Mouse (Mus musculus) layer of hippocampus, adult 2 months (tissue): Measurements from ENCODE around the gene Lbx1. TPM values are rescaled to one million over a fixed set of nuclear protein-coding genes. Genes with fewer than 3 reads are reported as not detected.

ENCODE experiments used
- DNase-seq, 2 experiments: peaks; one replicate each; pipeline ENCODE4 v3.0.0; 2022; ENCODE audit warnings: low spot score in 2 of 2
- H3K27ac ChIP-seq: fragments of 200-600 bp; 2 replicates; pipeline ENCODE4 v1.8.1; 2022
- H3K4me3 ChIP-seq: fragments of 200-600 bp; 2 replicates; pipeline ENCODE4 v1.8.1; 2022; ENCODE audit warnings: mild to moderate bottlenecking
- CTCF ChIP-seq: fragments of 200-600 bp; conservative IDR thresholded peaks from 2 replicates; pipeline ENCODE4 v1.8.1; 2022; ENCODE audit warnings: antibody characterized with exemption, mild to moderate bottlenecking, moderate library complexity
- total RNA-seq, 2 experiments: library from RNA; stranded (reverse); gene quantifications; 2 replicates each; pipeline ENCODE4 v1.2.3; 2021

Gene Lbx1
- total RNA-seq, 2 experiments from 2014 or later: not detected

DNA sequence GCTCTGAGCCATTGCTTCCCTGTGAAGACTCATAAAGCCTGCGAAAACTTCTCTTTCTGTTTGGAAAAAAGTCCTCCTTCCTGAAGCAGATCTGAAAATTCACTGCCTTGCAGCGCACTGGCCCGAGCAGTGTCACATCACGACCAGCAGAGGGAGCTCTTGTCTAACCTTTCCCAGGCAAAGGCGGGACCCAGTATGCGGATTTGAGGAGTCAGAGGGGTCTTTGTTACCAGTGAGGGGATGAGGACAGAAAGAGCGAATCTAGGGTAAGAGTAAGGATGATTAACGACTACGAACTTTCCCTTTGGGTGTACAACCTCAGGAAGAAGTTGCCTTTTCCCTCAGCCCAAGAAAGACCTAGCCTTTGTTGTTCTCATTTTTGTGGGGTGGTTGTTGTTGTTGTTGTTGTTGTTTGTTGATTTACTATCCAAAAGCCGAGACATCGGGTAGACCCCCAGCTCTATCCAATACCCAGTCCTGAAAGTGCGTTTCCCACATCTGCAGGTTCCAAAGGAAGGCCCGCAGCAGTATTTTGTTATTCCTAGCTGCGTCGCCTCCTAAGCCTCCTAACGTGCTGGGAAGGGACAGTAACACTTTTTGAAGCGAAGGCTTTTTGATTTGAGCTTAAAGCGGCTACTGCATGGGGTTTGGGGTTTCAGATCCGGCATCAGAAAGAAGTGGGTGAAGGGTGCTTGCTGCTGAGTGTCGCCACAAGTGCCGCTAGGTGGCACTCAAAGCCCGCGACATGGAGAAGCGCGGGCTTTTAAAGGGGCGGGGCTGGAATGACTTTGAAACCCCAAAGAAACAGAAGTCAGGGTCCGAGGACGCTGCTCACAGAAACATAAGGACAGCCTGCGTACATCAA is 14.8 kb downstream of the Lbx1 start:
- TF ChIP-seq CTCF: peak; percentile 84
- peak; percentile 51 to 81 for DNase-seq
- no peak overlapping the region for H3K27ac ChIP-seq
- H3K4me3 ChIP-seq: peak overlapping the region; percentile 23

DNA sequence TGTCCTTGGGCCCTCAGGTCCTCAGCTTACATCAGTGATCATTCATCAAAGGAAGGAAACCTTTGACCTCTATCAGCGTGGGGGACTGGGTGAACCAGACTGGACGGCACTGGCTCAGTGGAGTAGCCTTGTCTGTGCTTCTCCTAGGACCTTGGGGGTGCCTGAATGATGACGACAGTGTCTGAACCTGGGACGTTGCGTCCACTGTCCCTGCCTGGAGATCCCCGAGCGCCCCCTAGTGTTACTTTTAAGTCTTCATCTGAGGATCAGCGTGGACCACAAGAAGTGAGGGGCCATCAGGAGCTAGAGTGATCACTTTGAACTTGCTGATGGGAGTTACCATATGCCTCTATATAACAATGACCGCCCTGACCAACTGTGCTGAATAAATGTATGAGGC is 19.4 kb downstream of the Lbx1 start:
- no peak overlapping the region for H3K4me3 ChIP-seq
- peak in 1 of 2 experiments; percentile 68 for DNase-seq
- no peak overlapping the region for H3K27ac ChIP-seq
- peak; percentile 84 for TF ChIP-seq CTCF

DNA sequence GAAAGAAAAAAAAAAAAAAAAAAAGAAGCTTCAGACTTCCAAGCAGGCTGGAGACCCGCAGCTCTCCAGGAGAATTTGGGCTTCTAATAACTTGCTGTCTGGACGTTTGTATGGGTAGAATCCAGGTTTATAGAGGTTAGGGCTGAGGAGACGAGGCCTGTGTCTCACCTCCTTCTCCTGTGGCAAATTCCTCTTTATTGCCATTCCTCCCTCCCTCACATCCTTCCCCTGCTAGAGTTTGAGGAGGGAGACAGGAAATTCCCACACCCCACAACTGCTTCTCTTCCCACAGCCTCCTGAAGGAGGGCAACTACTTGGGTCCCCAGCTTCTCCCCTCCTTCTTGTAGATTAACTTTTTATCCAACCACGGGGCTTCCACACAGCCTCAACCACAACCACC is 20.2 kb downstream of the Lbx1 start:
- Histone ChIP-seq H3K27ac (no peak overlapping the region), H3K4me3 (no peak overlapping the region)
- DNase-seq: no peak
- no peak for TF ChIP-seq CTCF

DNA sequence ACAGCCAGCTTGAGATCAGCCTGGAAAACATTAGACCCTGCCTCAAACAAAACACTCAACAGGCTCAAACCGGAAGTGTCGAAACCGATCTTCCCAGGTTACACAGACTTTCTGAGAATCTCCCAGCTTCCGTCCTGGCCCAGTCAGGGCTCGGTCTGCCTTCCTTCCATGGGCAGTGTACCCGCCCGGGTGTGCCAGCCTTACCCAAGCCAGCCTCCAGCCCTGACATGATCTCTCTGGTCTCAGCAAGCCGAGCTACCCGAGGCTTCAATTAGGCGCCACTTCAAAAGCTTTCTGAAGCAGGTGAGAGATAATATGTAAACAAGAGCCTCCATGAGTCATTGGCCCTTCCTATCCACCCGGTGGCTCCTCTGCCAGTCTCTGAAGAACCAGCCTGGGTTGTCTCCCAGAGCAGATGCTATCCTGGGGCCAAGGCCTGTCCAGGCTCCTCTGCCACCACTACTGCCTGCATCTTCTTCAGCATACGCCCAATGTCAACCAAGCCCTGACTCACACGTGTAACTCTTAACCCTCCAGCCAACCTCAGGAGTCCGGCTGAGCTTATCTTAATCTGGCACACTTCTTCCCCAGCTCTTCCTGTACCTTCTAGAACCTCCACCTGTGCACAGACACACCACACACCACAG is 25.7 kb downstream of the Lbx1 start:
- no peak for TF ChIP-seq CTCF
- Histone ChIP-seq H3K4me3 (no peak overlapping the region), H3K27ac (no peak overlapping the region)
- DNase-seq: no peak

DNA sequence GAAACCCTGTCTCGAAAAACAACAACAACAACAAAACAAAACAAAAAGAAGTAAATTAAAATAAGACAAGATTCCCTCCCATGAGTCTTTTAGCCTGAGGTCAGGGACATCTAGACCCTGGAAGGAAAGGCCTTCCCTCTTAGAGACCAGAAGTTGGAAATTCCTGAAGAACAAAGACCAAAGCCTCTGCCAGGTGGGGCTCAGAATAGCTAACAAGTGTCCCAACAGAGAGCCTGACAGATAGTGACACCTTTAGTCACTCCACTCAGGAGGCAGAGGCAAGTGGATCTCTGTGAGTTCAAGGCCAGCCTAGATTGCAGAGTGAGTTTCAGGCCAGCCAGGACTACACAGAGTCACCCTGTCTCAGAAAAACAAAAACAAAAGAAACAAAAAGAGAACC is 26.4 kb downstream of the Lbx1 start:
- DNase-seq: no peak
- H3K27ac ChIP-seq: no peak overlapping the region
- no peak overlapping the region for H3K4me3 ChIP-seq
- no peak for TF ChIP-seq CTCF

DNA sequence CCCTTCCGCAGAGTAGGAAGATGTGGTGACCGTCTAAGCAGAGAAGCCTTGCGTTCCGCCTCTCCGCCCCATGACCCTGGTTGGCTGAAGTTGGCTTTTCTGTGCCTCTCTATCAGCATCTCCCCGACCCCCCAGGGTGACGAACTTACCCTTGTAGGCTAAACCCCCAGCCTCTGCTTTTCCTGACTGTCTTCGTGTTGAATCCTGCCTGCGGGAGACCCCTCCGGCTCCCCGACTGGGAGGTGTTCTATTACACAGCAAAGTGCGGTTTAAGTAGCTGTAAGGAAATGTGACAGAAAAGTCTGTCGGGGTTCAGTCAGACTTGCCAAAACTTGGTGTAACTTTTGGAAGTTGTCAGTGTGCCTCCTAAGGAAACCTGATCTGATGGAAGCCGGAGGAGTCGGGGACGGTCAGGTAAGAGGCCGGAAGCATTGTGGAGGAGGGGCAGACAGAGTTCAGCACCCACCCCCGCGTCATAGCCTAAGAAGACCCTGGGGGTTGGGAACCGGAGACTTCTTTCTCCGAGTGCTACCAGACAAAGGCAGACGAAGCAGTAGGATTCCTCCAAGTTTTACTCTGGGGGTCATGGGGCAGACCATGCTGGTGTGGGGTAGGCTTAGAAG is 27.1 kb downstream of the Lbx1 start:
- no peak for TF ChIP-seq CTCF
- H3K4me3 ChIP-seq: no peak overlapping the region

DNA sequence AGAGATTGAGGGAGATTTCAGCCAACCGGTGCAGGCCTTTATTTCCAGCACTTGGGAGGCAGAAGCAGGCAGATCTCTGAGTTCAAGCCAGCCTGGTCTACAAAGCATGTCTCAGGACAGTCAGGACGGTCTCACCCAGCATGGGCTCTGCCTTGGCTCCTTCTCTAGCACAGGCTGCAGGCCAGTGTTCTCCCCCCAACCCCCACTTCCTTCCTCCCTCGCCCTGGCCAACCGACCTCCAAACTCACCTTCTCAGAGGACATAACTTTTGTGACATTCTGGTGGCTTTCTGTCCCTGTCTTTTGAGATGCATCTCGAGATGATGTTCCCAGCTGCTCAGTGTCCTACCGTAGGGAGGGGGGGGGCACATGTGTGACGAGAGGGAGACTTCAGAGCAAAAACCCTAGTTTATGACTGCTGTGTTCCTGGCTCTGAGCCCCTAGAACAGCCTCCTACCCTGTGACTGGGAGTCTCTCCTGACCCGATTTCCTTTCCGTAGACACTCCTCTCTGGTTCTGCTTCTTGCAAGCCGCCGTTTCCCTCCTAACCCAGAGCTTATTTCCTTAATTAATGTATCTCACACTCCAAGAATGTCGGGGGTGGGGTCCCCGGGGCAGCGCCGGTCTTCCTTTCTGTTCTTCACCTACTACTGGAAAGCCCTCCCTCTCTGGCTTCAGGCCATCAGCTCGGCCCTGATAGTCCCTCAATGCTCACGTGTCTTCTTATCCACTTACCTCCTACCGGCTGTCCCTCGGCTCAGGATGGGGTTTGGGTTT is 27.8 kb downstream of the Lbx1 start:
- no peak overlapping the region for H3K4me3 ChIP-seq
- no peak for TF ChIP-seq CTCF
- DNase-seq: no peak

More for the DNA sequence above, 27.1 kb downstream of the Lbx1 start:
- no peak overlapping the region for H3K27ac ChIP-seq
- DNase-seq: no peak

DNA sequence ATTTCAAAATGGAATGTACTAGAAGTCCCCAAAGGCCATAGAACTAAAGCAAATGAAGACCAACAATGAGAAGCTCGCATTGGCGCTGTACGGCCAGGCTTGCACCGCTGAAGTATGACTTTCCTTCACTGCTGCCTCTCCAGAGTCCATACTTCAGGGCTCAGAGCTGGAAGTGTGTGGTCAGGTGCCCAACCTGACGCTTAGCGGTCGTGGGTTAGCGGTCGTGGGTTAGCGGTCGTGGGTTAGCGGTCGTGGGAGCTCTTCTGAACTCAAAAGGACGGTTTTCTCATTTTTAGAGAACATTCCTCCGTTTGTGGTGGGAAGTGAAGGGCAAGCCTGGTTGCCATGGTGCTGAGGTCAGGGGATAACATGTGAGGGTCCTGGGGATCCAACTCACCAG is 28.5 kb downstream of the Lbx1 start:
- Histone ChIP-seq H3K27ac (no peak overlapping the region), H3K4me3 (no peak overlapping the region)
- DNase-seq: no peak
- TF ChIP-seq CTCF: no peak

More for the DNA sequence above, 27.8 kb downstream of the Lbx1 start:
- no peak overlapping the region for H3K27ac ChIP-seq

DNA sequence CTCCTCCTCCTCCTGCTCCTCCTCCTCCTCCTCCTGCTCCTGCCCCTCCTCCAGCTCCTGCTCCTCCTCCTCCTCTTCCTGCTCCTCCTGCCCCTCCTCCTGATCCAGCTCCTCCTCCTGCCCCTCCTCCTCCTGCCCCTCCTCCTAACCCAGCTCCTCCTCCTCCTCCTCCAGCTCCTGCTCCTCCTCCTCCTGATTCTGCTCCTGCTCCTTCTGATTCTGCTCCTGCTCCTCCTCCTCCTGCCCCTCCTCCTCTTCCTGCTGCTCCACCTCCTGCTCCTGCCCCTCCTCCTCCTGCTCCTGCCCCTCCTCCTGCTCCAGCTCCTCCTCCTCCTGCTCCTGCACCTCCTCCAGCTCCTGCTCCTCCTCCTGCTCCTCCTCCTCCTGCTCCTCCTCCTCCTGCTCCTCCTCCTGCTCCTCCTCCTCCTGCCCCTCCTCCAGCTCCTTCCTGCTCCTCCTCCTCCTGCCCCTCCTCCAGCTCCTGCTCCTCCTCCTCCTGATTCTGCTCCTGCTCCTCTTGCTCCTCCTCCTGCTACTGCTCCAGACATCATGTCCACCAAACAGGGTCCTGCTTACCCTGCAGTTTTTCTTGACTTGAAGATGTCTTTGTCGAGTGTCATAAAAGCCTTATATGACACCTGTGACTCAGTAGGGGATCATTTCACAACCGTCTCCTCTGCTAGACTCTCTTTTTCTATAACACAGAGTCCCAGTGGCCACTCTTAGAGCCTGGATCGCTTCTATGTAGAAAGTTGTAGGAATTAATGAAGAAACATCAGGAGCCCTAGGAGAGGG is 30.1 kb downstream of the Lbx1 start:
- Histone ChIP-seq H3K27ac (no peak overlapping the region), H3K4me3 (no peak overlapping the region)
- no peak for DNase-seq
- TF ChIP-seq CTCF: no peak

DNA sequence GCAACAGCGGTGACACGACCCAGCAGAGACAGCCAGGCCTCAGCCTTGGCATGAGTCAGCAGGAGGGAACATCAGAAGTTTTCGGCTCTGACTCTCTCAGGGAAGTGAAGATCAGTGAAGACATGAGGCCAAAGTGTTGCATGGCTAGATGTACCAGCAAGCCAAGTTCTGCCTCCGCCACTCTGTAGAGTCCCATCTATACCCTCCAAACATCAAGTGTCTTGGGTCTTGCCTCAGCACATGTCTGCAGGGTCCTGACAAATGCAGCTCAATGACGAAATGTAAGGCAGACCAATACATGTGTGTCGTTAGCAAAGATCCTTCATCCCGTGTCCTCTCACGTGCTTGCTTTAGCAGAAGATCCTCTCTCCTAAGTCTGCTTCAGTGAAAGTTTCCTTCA is 38.6 kb downstream of the Lbx1 start:
- no peak for DNase-seq
- Histone ChIP-seq H3K27ac (no peak overlapping the region), H3K4me3 (no peak overlapping the region)
- no peak for TF ChIP-seq CTCF

DNA sequence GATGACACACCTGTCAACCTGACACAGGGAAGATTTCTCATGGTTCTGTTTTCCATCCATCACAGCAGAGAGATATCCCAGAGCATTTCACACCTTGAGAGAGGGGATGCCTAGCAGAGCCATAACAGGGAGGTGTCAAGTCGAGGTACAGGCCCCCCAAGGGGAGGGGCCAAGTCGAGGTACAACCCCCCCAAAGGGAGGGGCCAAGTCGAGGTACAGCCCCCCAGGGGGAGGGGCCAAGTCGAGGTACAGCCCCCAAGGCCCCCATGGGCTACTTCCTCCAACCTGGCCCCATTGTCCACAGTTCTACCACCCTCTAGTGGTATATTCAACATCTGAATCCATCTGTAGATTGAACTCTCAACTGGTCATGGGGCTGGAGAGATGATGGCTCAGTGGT is 41.0 kb downstream of the Lbx1 start:
- TF ChIP-seq CTCF: no peak
- DNase-seq: no peak

More for the DNA sequence above, 41.0 kb downstream of the Lbx1 start:
- no peak overlapping the region for H3K4me3 ChIP-seq
- H3K27ac ChIP-seq: no peak overlapping the region

Other genes starting within 250 kb of the Lbx1 start
- 10 to 100 TPM; 20.0 to 21.6 TPM for gene Sema4g, start 246.7 kb downstream of the Lbx1 start, total RNA-seq
- 10 to 100 TPM; 14.7 to 15.3 TPM for gene Twnk, start 230.1 kb downstream of the Lbx1 start, total RNA-seq
- gene Mrpl43, start 229.4 kb downstream of the Lbx1 start, total RNA-seq: 10 to 100 TPM; 38.6 to 41.1 TPM
- gene Lzts2, start 221.4 kb downstream of the Lbx1 start, total RNA-seq: 10 to 100 TPM; 28.5 to 30.1 TPM
- 1 to 10 TPM; 2.1 to 3.3 TPM for gene Pdzd7, start 190.1 kb downstream of the Lbx1 start, total RNA-seq
- gene Sfxn3, start 188.3 kb downstream of the Lbx1 start, total RNA-seq: 10 to 100 TPM; 87.3 to 99.8 TPM
- gene Kazald1, start 160.6 kb downstream of the Lbx1 start, total RNA-seq: 1 to 10 TPM; 1.4 to 1.9 TPM
- not detected for gene Tlx1, start 85.1 kb downstream of the Lbx1 start, total RNA-seq
- 10 to 100 TPM; 92.9 to 93.9 TPM for gene Btrc, start 127.9 kb upstream of the Lbx1 start, total RNA-seq